Mouse (Mus musculus): ENCODE measurements around the gene Srr. TPM values are rescaled to one million over a fixed set of nuclear protein-coding genes. Genes with fewer than 3 reads are reported as not detected.

Gene Srr
- polyA plus RNA-seq, 1 experiment from 2014 or later = 24.4 TPM

DNA sequence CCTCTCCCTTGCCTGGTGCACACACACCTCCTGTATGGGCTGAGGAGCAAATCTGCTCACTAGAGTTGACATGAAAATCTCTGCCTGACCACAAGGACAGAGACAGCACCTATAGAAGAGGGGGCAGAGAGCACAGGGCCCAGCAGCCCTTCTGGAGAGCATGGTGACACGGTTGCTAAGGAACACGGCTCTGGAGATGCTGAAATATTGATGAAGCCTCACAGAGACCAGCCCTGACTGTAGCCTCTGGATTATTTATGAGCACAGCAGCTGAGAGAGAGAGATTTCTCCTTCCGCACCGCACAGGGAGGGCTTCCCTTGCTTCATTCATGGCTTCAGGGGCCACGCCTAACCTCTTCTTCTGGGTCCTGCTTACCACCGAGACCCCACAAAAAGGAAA is 56.1 kb downstream of the Srr start:
- TF ChIP-seq CTCF (IDR thresholded peaks at IDR 0.05; ENCODE audit: low read depth) = no peak
- Histone ChIP-seq H3K36me3 (ENCODE audit: insufficient read depth, low read length) (0 out of 2 replicates have a peak, but pooled peaks cover 5% of the 10 kb centered on the region), H3K27me3 (ENCODE audit: insufficient read depth, low read length) (no peaks in the 10 kb centered on the region), H3K4me2 (ENCODE audit: low read length) (no peak overlapping the region), H3K27ac (no peak overlapping the region), H3K9ac (ENCODE audit: low read depth, low read length) (no peak overlapping the region), H3K4me1 (replicated peaks; ENCODE audit: insufficient read depth, low read length) (no peaks in the 10 kb centered on the region), H3K4me3 (replicated peaks; ENCODE audit: low read depth, low read length) (no peak overlapping the region), H3K9me3 (replicated peaks; ENCODE audit: low read length) (no peaks in the 10 kb centered on the region)
- ATAC-seq (replicated peaks; ENCODE audit: low FRiP score, low read depth) (no peak), DNase-seq (ENCODE audit: low spot score) (no peak)
- 81% methylated on average over 6 of the region's 6 CpGs for WGBS

DNA sequence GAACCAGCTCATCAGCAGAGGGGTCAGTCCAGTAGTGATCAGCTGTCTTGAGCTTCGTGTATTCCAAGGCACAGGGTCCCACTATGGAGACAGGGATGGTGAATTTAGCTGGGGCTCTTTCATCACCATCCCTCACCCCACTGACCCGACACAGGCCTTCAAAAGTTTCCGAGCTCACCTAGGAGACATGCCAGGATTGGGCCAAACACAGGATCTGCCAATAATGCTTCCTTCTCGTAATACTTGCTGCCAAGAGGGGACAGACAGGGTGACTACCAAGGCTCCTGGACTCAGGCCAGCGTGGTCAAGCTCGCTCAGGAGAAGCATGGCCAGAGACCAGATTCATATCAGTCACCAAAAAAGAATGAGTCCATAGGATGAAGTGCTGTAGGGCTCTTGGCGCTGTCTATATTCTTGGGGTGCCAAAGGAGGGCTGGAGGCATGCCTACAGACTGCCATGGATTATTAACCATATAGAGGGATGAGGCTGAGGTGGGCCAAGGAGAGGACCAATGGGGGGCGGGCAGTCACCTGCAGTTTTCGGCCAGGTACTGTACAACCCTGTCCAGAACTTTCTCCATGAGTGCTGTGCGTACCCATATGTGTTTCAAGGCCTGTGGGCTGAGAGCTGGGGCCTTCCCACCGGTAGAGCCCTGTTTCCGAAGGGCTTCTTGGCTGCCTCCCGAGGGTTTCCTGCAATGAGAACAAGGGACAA is 57.5 kb downstream of the Srr start:
- WGBS = 89% methylated on average over 13 of the region's 13 CpGs
- Histone ChIP-seq H3K4me1 (replicated peaks; ENCODE audit: insufficient read depth, low read length) (no peaks in the 10 kb centered on the region), H3K4me2 (ENCODE audit: low read length) (no peak overlapping the region), H3K9me3 (replicated peaks; ENCODE audit: low read length) (no peaks in the 10 kb centered on the region), H3K4me3 (replicated peaks; ENCODE audit: low read depth, low read length) (no peak overlapping the region), H3K27ac (no peak overlapping the region), H3K27me3 (ENCODE audit: insufficient read depth, low read length) (no peaks in the 10 kb centered on the region), H3K36me3 (ENCODE audit: insufficient read depth, low read length) (0 out of 2 replicates have a peak, but pooled peaks cover 5% of the 10 kb centered on the region), H3K9ac (ENCODE audit: low read depth, low read length) (no peak overlapping the region)
- DNase-seq (ENCODE audit: low spot score) (no peak), ATAC-seq (replicated peaks; ENCODE audit: low FRiP score, low read depth) (no peak)
- no peak for TF ChIP-seq CTCF (IDR thresholded peaks at IDR 0.05; ENCODE audit: low read depth)

DNA sequence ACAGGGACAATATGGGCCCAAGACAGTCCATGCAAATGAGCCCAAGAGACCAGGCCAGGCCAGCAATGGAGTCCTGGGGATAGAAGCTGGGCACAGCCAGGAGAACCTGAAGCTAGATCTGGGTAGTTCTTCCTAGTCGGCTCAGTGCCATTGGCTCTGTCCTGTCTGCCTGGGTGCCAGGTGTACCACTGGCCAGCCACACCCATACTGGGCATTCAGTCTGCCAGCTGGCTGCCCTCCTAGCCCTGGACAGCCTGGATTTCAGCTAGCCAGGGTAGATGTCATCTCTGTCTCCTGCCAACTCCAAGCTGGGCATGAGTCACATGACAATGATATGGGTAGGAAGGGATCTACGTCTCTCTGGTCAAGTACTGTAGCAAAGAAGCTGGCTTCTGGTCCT is 58.6 kb downstream of the Srr start:
- Histone ChIP-seq H3K36me3 (ENCODE audit: insufficient read depth, low read length) (0 out of 2 replicates have a peak, but pooled peaks cover 5% of the 10 kb centered on the region), H3K4me1 (replicated peaks; ENCODE audit: insufficient read depth, low read length) (no peaks in the 10 kb centered on the region), H3K4me3 (replicated peaks; ENCODE audit: low read depth, low read length) (no peak overlapping the region), H3K27ac (no peak overlapping the region), H3K9me3 (replicated peaks; ENCODE audit: low read length) (no peaks in the 10 kb centered on the region), H3K9ac (ENCODE audit: low read depth, low read length) (no peak overlapping the region), H3K4me2 (ENCODE audit: low read length) (no peak overlapping the region), H3K27me3 (ENCODE audit: insufficient read depth, low read length) (no peaks in the 10 kb centered on the region)
- no peak for TF ChIP-seq CTCF (IDR thresholded peaks at IDR 0.05; ENCODE audit: low read depth)
- WGBS = 81% methylated on average over 2 of the region's 2 CpGs
- DNase-seq (ENCODE audit: low spot score) (no peak), ATAC-seq (replicated peaks; ENCODE audit: low FRiP score, low read depth) (no peak)

DNA sequence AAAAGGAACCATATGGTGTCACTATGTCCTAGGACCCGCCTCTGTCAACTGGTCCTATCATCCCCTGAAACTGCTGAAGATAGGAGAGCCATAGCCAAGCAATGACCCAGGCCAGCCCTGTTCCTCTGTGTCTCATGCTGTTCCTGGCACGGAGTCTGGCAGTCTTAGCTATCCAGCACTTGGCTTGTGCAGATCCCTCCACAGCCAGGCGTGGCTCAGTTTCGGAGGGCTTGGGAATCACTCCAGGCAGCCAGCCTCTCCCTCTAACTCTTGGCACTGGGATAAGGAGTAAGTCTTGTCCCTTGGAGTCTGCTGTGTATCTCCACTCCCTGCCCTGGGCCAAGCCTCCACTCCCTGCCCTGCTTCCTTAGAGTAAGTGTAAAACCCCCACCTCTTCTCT is 59.1 kb downstream of the Srr start:
- Histone ChIP-seq H3K27ac (no peak overlapping the region), H3K4me2 (ENCODE audit: low read length) (no peak overlapping the region), H3K9me3 (replicated peaks; ENCODE audit: low read length) (no peaks in the 10 kb centered on the region), H3K9ac (ENCODE audit: low read depth, low read length) (no peak overlapping the region), H3K36me3 (ENCODE audit: insufficient read depth, low read length) (0 out of 2 replicates have a peak, but pooled peaks cover 5% of the 10 kb centered on the region), H3K4me1 (replicated peaks; ENCODE audit: insufficient read depth, low read length) (no peaks in the 10 kb centered on the region), H3K4me3 (replicated peaks; ENCODE audit: low read depth, low read length) (no peak overlapping the region), H3K27me3 (ENCODE audit: insufficient read depth, low read length) (no peaks in the 10 kb centered on the region)
- 81% methylated on average over 4 of the region's 4 CpGs for WGBS
- no peak for TF ChIP-seq CTCF (IDR thresholded peaks at IDR 0.05; ENCODE audit: low read depth)
- ATAC-seq (replicated peaks; ENCODE audit: low FRiP score, low read depth) (no peak), DNase-seq (ENCODE audit: low spot score) (no peak)

DNA sequence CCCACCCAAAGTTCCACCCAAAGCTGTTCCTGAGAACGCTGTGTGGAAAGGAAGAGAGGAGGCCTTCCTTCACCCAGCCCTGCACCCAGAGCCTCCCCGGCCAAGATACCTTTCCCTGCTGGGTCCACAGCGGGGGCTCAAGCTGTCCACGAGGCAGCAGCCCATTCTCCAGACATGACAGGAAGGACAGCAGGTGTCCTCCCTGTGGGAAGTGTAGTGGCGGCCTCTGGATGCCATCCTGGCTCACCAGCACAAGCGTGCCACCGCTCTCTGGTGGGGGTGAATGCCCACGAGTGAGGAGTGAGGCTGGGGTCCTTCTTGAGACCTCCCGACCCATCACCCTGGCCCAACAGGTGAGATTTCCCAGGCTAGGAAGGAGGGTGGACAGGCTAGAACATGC is 60.5 kb downstream of the Srr start:
- H3K4me3 ChIP-seq (replicated peaks; ENCODE audit: low read depth, low read length) = no peak overlapping the region
- H3K9me3 ChIP-seq (replicated peaks; ENCODE audit: low read length) = no peaks in the 10 kb centered on the region
- no peak for ATAC-seq (replicated peaks; ENCODE audit: low FRiP score, low read depth)
- H3K27ac ChIP-seq = no peak overlapping the region
- no peak for DNase-seq (ENCODE audit: low spot score)
- H3K4me2 ChIP-seq (ENCODE audit: low read length) = no peak overlapping the region
- 88% methylated on average over 9 of the region's 9 CpGs for WGBS
- no peaks in the 10 kb centered on the region for H3K27me3 ChIP-seq (ENCODE audit: insufficient read depth, low read length)
- 0 out of 2 replicates have a peak, but pooled peaks cover 5% of the 10 kb centered on the region for H3K36me3 ChIP-seq (ENCODE audit: insufficient read depth, low read length)
- no peak overlapping the region for H3K9ac ChIP-seq (ENCODE audit: low read depth, low read length)
- TF ChIP-seq CTCF (IDR thresholded peaks at IDR 0.05; ENCODE audit: low read depth) = no peak
- H3K4me1 ChIP-seq (replicated peaks; ENCODE audit: insufficient read depth, low read length) = no peaks in the 10 kb centered on the region

DNA sequence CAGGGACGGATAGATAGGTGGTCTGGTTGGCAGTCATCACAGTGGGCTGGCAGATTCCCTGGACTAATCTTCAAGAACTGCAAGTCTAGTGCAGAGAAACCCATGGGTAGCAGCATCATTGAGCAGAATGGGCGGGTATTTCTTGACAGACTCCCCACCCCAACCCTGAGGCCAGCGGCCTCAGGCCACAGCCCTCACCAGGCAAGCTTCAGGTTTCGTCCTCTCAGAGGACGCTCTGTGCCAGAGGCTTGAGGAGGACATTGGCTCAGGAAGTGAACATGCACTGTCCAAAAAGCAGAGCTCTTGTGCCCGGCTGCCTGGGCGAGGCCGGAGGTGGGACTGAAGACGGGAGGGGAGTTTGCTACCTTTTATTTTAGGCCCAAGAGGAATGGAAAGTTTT is 61.3 kb downstream of the Srr start:
- 77% methylated on average over 9 of the region's 9 CpGs for WGBS
- DNase-seq (ENCODE audit: low spot score) = no peak
- no peak for ATAC-seq (replicated peaks; ENCODE audit: low FRiP score, low read depth)
- Histone ChIP-seq H3K9ac (ENCODE audit: low read depth, low read length) (no peak overlapping the region), H3K4me3 (replicated peaks; ENCODE audit: low read depth, low read length) (no peak overlapping the region), H3K4me1 (replicated peaks; ENCODE audit: insufficient read depth, low read length) (no peaks in the 10 kb centered on the region), H3K9me3 (replicated peaks; ENCODE audit: low read length) (no peaks in the 10 kb centered on the region), H3K36me3 (ENCODE audit: insufficient read depth, low read length) (0 out of 2 replicates have a peak, but pooled peaks cover 5% of the 10 kb centered on the region), H3K4me2 (ENCODE audit: low read length) (no peak overlapping the region), H3K27me3 (ENCODE audit: insufficient read depth, low read length) (no peaks in the 10 kb centered on the region), H3K27ac (no peak overlapping the region)
- no peak for TF ChIP-seq CTCF (IDR thresholded peaks at IDR 0.05; ENCODE audit: low read depth)
